Mouse (Mus musculus) heart, embryonic 15.5 days (tissue): Measurements from ENCODE around the gene Mettl1. TPM values are rescaled to one million over a fixed set of nuclear protein-coding genes. Genes with fewer than 3 reads are reported as not detected.
A peak's percentile ranks its signal among the peaks of the same experiment; 100 is the strongest.

Experiments
- ATAC-seq: fragments of 200-750 bp; cut with Nextera tagmentation; replicated peaks from 2 replicates; pipeline ENCODE4 v1.8.0; 2017; ENCODE audit warnings: low read depth, moderate TSS enrichment; ENCODE audit not compliant: insufficient number of reproducible peaks, insufficient read depth, low FRiP score
- H3K27ac ChIP-seq: fragments of 300-500 bp; sonication (generic); 2 replicates; pipeline ENCODE4 v1.5.1; 2015; ENCODE audit warnings: mild to moderate bottlenecking, inconsistent platforms
- H3K27me3 ChIP-seq: fragments of 300-500 bp; sonication (generic); 2 replicates; pipeline ENCODE4 v1.6.1; 2015; ENCODE audit warnings: inconsistent platforms
- H3K36me3 ChIP-seq: fragments of 300-500 bp; sonication (generic); 2 replicates; pipeline ENCODE4 v1.6.1; 2015; ENCODE audit warnings: mild to moderate bottlenecking, inconsistent platforms
- H3K4me1 ChIP-seq: fragments of 300-500 bp; sonication (generic); replicated peaks from 2 replicates; pipeline ENCODE4 v1.6.1; 2015; ENCODE audit warnings: inconsistent platforms
- H3K4me2 ChIP-seq: fragments of 300-500 bp; sonication (generic); 2 replicates; pipeline ENCODE4 v1.6.1; 2015; ENCODE audit warnings: inconsistent platforms, mild to moderate bottlenecking, moderate library complexity
- H3K4me3 ChIP-seq: fragments of 300-500 bp; sonication (generic); 2 replicates; pipeline ENCODE4 v1.5.1; 2015; ENCODE audit warnings: mild to moderate bottlenecking, inconsistent platforms
- H3K9ac ChIP-seq: fragments of 300-500 bp; sonication (generic); 2 replicates; pipeline ENCODE4 v1.6.1; 2015; ENCODE audit warnings: mild to moderate bottlenecking, inconsistent platforms
- H3K9me3 ChIP-seq: fragments of 300-500 bp; sonication (generic); replicated peaks from 2 replicates; pipeline ENCODE4 v1.6.1; 2016; ENCODE audit warnings: inconsistent platforms
- WGBS: fragments of 180-500 bp; shearing (Covaris S2); methylation state at CpG from one replicate; pipeline ENCODE4 v1.1.7; 2015; ENCODE audit warnings: mixed read lengths; 5-methylcytosine and 5-hydroxymethylcytosine counted together
- polyA plus RNA-seq: library from polyadenylated mRNA; unstranded; fragments of >200 nt; fragmentation: Nextera tagmentation; extraction: Ambion mirVana; gene quantifications from 2 replicates; pipeline ENCODE4 v1.2.1, GENCODE M21; 2015

Gene Mettl1
- polyA plus RNA-seq, 1 experiment from 2014 or later, result 27.7 TPM

- 14% methylated on average over 2 of the region's 2 CpGs for WGBS
- no peak overlapping the region for H3K9ac ChIP-seq
- H3K27ac ChIP-seq, result no peak overlapping the region
- H3K4me1 ChIP-seq, result no peaks in the 10 kb centered on the region
- H3K9me3 ChIP-seq, result no peaks in the 10 kb centered on the region
- no peak overlapping the region for H3K4me2 ChIP-seq
- no peak overlapping the region for H3K4me3 ChIP-seq
- no peak for ATAC-seq
- H3K36me3 ChIP-seq, result no peaks in the 10 kb centered on the region
- H3K27me3 ChIP-seq, result no peaks in the 10 kb centered on the region
Observed at GRCm38 (mm10) chr10:127017071-127017470, 24.1 kb upstream of the Mettl1 start.

- 67% methylated on average over 16 of the region's 16 CpGs for WGBS
- no peak for ATAC-seq
- no peak overlapping the region for H3K9ac ChIP-seq
- no peaks in the 10 kb centered on the region for H3K27me3 ChIP-seq
- no peak overlapping the region for H3K27ac ChIP-seq
- no peaks in the 10 kb centered on the region for H3K4me1 ChIP-seq
- peaks cover 12% of the 10 kb centered on the region for H3K36me3 ChIP-seq
- H3K9me3 ChIP-seq, result no peaks in the 10 kb centered on the region
- no peak overlapping the region for H3K4me2 ChIP-seq
- H3K4me3 ChIP-seq, result no peak overlapping the region
Observed at GRCm38 (mm10) chr10:127018422-127018821, 22.8 kb upstream of the Mettl1 start.

GRCm38 (mm10) chr10:127030336-127031296 lies 10.6 kb upstream of the Mettl1 start, which contains the start of gene Tsfm:
TSS of gene Tsfm (minus strand) at chr10:127030840.
- peak within 1 kb of the TSS; percentile 91 for H3K4me3 ChIP-seq
- ATAC-seq, result peak; percentile 82
- H3K9me3 ChIP-seq, result no peaks in the 10 kb centered on the region
- H3K4me1 ChIP-seq, result peaks cover 8% of the 10 kb centered on the region
- H3K27me3 ChIP-seq, result no peaks in the 10 kb centered on the region
- H3K9ac ChIP-seq, result peak within 1 kb of the TSS; percentile 89
- H3K4me2 ChIP-seq, result peak within 1 kb of the TSS; percentile 90
- WGBS, result 6% methylated on average over 56 of the region's 56 CpGs
- peak within 1 kb of the TSS; percentile 72 for H3K27ac ChIP-seq
- peaks cover 38% of the 10 kb centered on the region for H3K36me3 ChIP-seq

GRCm38 (mm10) chr10:127033301-127033741 lies 7.9 kb upstream of the Mettl1 start:
- H3K27me3 ChIP-seq, result no peaks in the 10 kb centered on the region
- no peak overlapping the region for H3K27ac ChIP-seq
- H3K9me3 ChIP-seq, result no peaks in the 10 kb centered on the region
- ATAC-seq, result no peak
- H3K4me1 ChIP-seq, result peaks cover 8% of the 10 kb centered on the region
- no peak overlapping the region for H3K9ac ChIP-seq
- H3K4me3 ChIP-seq, result no peak overlapping the region
- H3K4me2 ChIP-seq, result no peak overlapping the region
- peaks cover 11% of the 10 kb centered on the region for H3K36me3 ChIP-seq
- 77% methylated on average over 8 of the region's 8 CpGs for WGBS

GRCm38 (mm10) chr10:127036273-127036672 lies 4.9 kb upstream of the Mettl1 start:
- WGBS, result 74% methylated on average over 12 of the region's 12 CpGs
- no peaks in the 10 kb centered on the region for H3K36me3 ChIP-seq
- ATAC-seq, result no peak
- no peak overlapping the region for H3K4me2 ChIP-seq
- no peak overlapping the region for H3K9ac ChIP-seq
- peaks cover 6% of the 10 kb centered on the region for H3K4me1 ChIP-seq
- H3K27ac ChIP-seq, result no peak overlapping the region
- no peak overlapping the region for H3K4me3 ChIP-seq
- H3K9me3 ChIP-seq, result no peaks in the 10 kb centered on the region
- peaks cover 15% of the 10 kb centered on the region for H3K27me3 ChIP-seq

GRCm38 (mm10) chr10:127037641-127038040 lies 3.6 kb upstream of the Mettl1 start:
- no peaks in the 10 kb centered on the region for H3K36me3 ChIP-seq
- H3K4me1 ChIP-seq, result peaks cover 11% of the 10 kb centered on the region
- no peak overlapping the region for H3K4me3 ChIP-seq
- H3K27ac ChIP-seq, result no peak overlapping the region
- H3K27me3 ChIP-seq, result peaks cover 16% of the 10 kb centered on the region
- no peak for ATAC-seq
- no peaks in the 10 kb centered on the region for H3K9me3 ChIP-seq
- no peak overlapping the region for H3K9ac ChIP-seq
- no peak overlapping the region for H3K4me2 ChIP-seq
- 65% methylated on average over 12 of the region's 12 CpGs for WGBS

- Histone ChIP-seq H3K27me3 (peaks cover 16% of the 10 kb centered on the region), H3K9me3 (no peaks in the 10 kb centered on the region), H3K4me1 (peaks cover 15% of the 10 kb centered on the region), H3K36me3 (peaks cover 9% of the 10 kb centered on the region; the same call in 1 of the 2 replicates), H3K9ac (peak overlapping the region; percentile 76), H3K4me3 (peak overlapping the region; percentile 98), H3K4me2 (peak overlapping the region; percentile 100), H3K27ac (peak overlapping the region; percentile 4; the same call in 1 of the 2 replicates)
- ATAC-seq, result no peak
- WGBS, result 2% methylated on average over 20 of the region's 20 CpGs
Observed at GRCm38 (mm10) chr10:127040569-127041214, 522 bp upstream of the Mettl1 start.

- H3K4me1 ChIP-seq, result peaks cover 15% of the 10 kb centered on the region
- H3K27ac ChIP-seq, result peak overlapping the region; percentile 78
- ATAC-seq, result peak; percentile 86
- peaks cover 16% of the 10 kb centered on the region for H3K27me3 ChIP-seq
- H3K9me3 ChIP-seq, result no peaks in the 10 kb centered on the region
- H3K9ac ChIP-seq, result peak overlapping the region; percentile 76
- WGBS, result under 1% methylated on average over 44 of the region's 44 CpGs
- peak overlapping the region; percentile 98 for H3K4me3 ChIP-seq
- peak overlapping the region; percentile 100 for H3K4me2 ChIP-seq
- H3K36me3 ChIP-seq, result peaks cover 9% of the 10 kb centered on the region; the same call in 1 of the 2 replicates
Observed at GRCm38 (mm10) chr10:127041774-127042338, 642 bp downstream of the Mettl1 start.

- Histone ChIP-seq H3K9ac (peak overlapping the region; percentile 76), H3K4me2 (peak overlapping the region; percentile 100), H3K9me3 (no peaks in the 10 kb centered on the region), H3K27ac (peak overlapping the region; percentile 78), H3K36me3 (peaks cover 9% of the 10 kb centered on the region; the same call in 1 of the 2 replicates), H3K4me3 (peak overlapping the region; percentile 98), H3K4me1 (peaks cover 15% of the 10 kb centered on the region), H3K27me3 (peaks cover 23% of the 10 kb centered on the region)
- no peak for ATAC-seq
- 16% methylated on average over 5 of the region's 5 CpGs for WGBS
Observed at GRCm38 (mm10) chr10:127042468-127043115, 1.4 kb downstream of the Mettl1 start.

GRCm38 (mm10) chr10:127043187-127043586 lies 2.0 kb downstream of the Mettl1 start:
- H3K4me2 ChIP-seq, result no peak overlapping the region
- H3K9me3 ChIP-seq, result no peaks in the 10 kb centered on the region
- peaks cover 9% of the 10 kb centered on the region; the same call in 1 of the 2 replicates for H3K36me3 ChIP-seq
- H3K27me3 ChIP-seq, result peaks cover 29% of the 10 kb centered on the region
- no peak overlapping the region for H3K4me3 ChIP-seq
- H3K27ac ChIP-seq, result no peak overlapping the region
- no peak for ATAC-seq
- no peak overlapping the region for H3K9ac ChIP-seq
- peaks cover 15% of the 10 kb centered on the region for H3K4me1 ChIP-seq
- 86% methylated on average over 6 of the region's 6 CpGs for WGBS
